Mouse (Mus musculus) embryo, embryonic 9.5 days (tissue): Measurements from ENCODE around the gene Defa34.
"Not testable (repeated sequence)": the region's sequence is repeated elsewhere in the genome, so short reads cannot be mapped to it uniquely, and the experiment has no call there.

Experiments
- DNase-seq: peaks from one replicate; pipeline ENCODE4 v3.0.0-alpha.2; 2017; ENCODE audit errors: extremely low spot score

The Defa34 gene

GRCm38 (mm10) chr8:21665497-21665896 lies at the start of gene Defa34:
Gene Defa34 (plus strand): TSS chr8:21665797.
- DNase-seq = not testable (repeated sequence)

GRCm38 (mm10) chr8:21617883-21618282 lies 47.7 kb upstream of the Defa34 start, which contains the start of gene Defa26:
Gene Defa26 (plus strand): TSS chr8:21618183.
- DNase-seq = not testable (repeated sequence)

GRCm38 (mm10) chr8:21655480-21655879 lies 10.1 kb upstream of the Defa34 start, which contains the start of gene Defa17:
Gene Defa17 (plus strand): TSS chr8:21655780.
- not testable (repeated sequence) for DNase-seq

- not testable (repeated sequence) for DNase-seq
Measured at GRCm38 (mm10) chr8:21703545-21703944, 37.9 kb downstream of the Defa34 start, which contains the start of gene AY761184. Gene AY761184 (minus strand): TSS chr8:21703645.
